Comparison of ENCODE assay signal across 26 mouse cellular contexts in the genomic region with DNA sequence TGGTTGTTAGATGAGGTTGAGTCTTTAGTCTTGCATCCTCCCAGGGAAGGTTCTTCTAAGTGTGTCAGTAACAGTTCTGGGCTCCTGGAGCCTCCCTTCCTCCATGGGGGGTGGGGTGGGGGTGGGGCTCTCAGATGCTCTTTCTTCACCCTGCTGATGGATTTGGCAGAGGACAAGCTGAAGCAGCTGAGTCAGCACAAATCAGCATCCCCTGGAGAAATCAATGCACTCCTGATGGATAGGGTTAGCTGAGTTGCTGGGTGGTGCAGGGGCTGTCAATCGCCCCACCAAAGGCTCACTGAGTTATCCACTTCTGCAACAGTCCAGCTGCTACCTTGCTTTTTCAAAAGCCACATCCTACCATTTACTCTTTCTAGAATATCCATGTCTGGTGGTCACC.
"Had no signal": no experiment of that assay in that cellular context is flagged by ENCODE, and none has a peak within 500 bp of the region (broad histone marks: within the 10 kb centered on the region; RNA-seq: fewer than 3 reads in every experiment).

No protein-coding gene starts in this region.

- H3K9me3 ChIP-seq: heart, embryonic 10.5 days; heart, embryonic 12.5 days; hindbrain, embryonic 10.5 days; hindbrain, embryonic 12.5 days; intestine, embryonic 15.5 days; limb, embryonic 10.5 days; limb, embryonic 12.5 days; liver, embryonic 13.5 days had no signal

- H3K4me3 ChIP-seq: gastrocnemius, adult 2 months; heart, embryonic 10.5 days; heart, embryonic 12.5 days; hindbrain, embryonic 10.5 days; hindbrain, embryonic 12.5 days; intestine, embryonic 15.5 days; layer of hippocampus, adult 2 months; left cerebral cortex, adult 2 months; limb, embryonic 10.5 days; limb, embryonic 12.5 days; liver, embryonic 13.5 days had no signal

- ATAC-seq: hindbrain, embryonic 16.5 days; inflammation-experienced regulatory T-cells, adult 6 months; intestine, embryonic 15.5 days had no signal

- H3K36me3 ChIP-seq: heart, embryonic 10.5 days; heart, embryonic 12.5 days; hindbrain, embryonic 10.5 days; hindbrain, embryonic 12.5 days; intestine, embryonic 15.5 days; limb, embryonic 10.5 days; limb, embryonic 12.5 days; liver, embryonic 13.5 days had no signal

- H3K4me2 ChIP-seq: heart, embryonic 12.5 days; hindbrain, embryonic 12.5 days; hindbrain, embryonic 14.5 days; intestine, embryonic 15.5 days; limb, embryonic 12.5 days; liver, embryonic 11.5 days; liver, embryonic 13.5 days had no signal

- H3K9ac ChIP-seq: heart, embryonic 12.5 days; hindbrain, embryonic 12.5 days; hindbrain, embryonic 14.5 days; intestine, embryonic 15.5 days; limb, embryonic 12.5 days; liver, embryonic 13.5 days had no signal

- H3K27me3 ChIP-seq: heart, embryonic 12.5 days; hindbrain, embryonic 12.5 days; intestine, embryonic 15.5 days; limb, embryonic 12.5 days; liver, embryonic 13.5 days had no signal

- DNase-seq: gastrocnemius, adult 2 months; gastrocnemius, postnatal 10 days; gastrocnemius, postnatal 25 days; heart, adult 18-20 months; heart, postnatal 10 days; heart, postnatal 4 days; kidney, adult 18-20 months; kidney, adult 8-10 months; kidney, postnatal 10 days; kidney, postnatal 25 days; kidney, postnatal 4 days; liver; liver, embryonic 13.5 days had no signal

- H3K4me1 ChIP-seq: intestine, embryonic 15.5 days; liver, embryonic 13.5 days had no signal

- H3K27ac ChIP-seq: gastrocnemius, adult 2 months; heart, embryonic 10.5 days; hindbrain, embryonic 10.5 days; hindbrain, embryonic 12.5 days; hindbrain, embryonic 14.5 days; intestine, embryonic 15.5 days; layer of hippocampus, adult 2 months; left cerebral cortex, adult 2 months; limb, embryonic 10.5 days; limb, embryonic 12.5 days; liver, embryonic 13.5 days had no signal
